Mouse (Mus musculus) bone marrow, adult 2 months (tissue): Measurements from ENCODE around the gene Hsd17b11.

Source experiments
- CTCF ChIP-seq: fragments of 200-500 bp; IDR thresholded peaks from 2 replicates; pipeline ENCODE4 v1.5.1; 2011; ENCODE audit warnings: low read length, control low read depth; ENCODE audit not compliant: control insufficient read depth, insufficient read depth
- POLR2A ChIP-seq: fragments of 200-500 bp; IDR thresholded peaks from 2 replicates; pipeline ENCODE4 v1.6.1; 2011; ENCODE audit warnings: low read depth, mild to moderate bottlenecking, control low read depth, low read length, borderline replicate concordance; ENCODE audit not compliant: control insufficient read depth

GRCm38 (mm10) chr5:104056295-104056694 is 34.6 kb upstream of the Hsd17b11 start:
- no peak for TF ChIP-seq POLR2A
- TF ChIP-seq CTCF = no peak
